Mouse (Mus musculus): ENCODE measurements around the gene Lsg1. TPM values are rescaled to one million over a fixed set of nuclear protein-coding genes. Genes with fewer than 3 reads are reported as not detected.

Gene Lsg1
- polyA plus RNA-seq, 1 experiment, result 5.5 TPM

DNA sequence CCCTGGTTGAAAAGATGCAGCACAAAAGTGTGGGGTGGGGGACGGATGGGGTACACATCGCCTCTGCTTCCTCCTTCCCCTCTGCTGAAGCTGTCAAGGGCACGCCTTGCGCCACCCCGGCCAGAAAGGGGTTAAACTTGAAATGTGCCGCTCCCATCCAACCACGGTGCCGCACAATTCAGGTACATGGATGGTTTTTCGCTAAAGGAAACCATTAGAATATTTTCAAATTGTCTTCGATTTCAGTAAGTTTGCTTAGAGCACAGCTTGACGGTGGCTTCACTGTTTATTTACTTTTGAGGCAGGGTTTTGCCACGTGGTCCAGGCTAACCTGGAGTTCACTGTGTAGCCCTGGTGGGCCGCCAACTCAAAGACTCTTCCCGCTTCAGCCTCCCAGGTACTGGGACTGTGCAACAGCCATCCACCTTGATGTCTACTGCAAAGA lies 36.6 kb downstream of the Lsg1 start, which contains the start of gene Tmem44:
TSS of gene Tmem44 (minus strand) at position 95 of the 445 bp plus-strand sequence.
- Histone ChIP-seq H3K27me3 (ENCODE audit: control insufficient read depth, insufficient read depth, low read length) (no peaks in the 10 kb centered on the region), H3K36me3 (ENCODE audit: control insufficient read depth, insufficient read depth, low read length) (no peaks in the 10 kb centered on the region), H3K27ac (ENCODE audit: insufficient read depth, low read depth, low read length) (no peak within 1 kb of the TSS), H3K4me3 (ENCODE audit: low read depth, low read length) (peak within 1 kb of the TSS; percentile 72), H3K4me1 (ENCODE audit: control insufficient read depth, insufficient read depth, insufficient read length, low read length) (peaks cover 6% of the 10 kb centered on the region)
- TF ChIP-seq CTCF (IDR thresholded peaks at IDR 0.05; ENCODE audit: extremely low read depth, insufficient read length, insufficient replicate concordance, low read depth, low read length) (no peak), POLR2A (IDR thresholded peaks at IDR 0.05; ENCODE audit: low read depth, low read length) (no peak)
- WGBS, result 4% methylated on average over 14 of the region's 14 CpGs

DNA sequence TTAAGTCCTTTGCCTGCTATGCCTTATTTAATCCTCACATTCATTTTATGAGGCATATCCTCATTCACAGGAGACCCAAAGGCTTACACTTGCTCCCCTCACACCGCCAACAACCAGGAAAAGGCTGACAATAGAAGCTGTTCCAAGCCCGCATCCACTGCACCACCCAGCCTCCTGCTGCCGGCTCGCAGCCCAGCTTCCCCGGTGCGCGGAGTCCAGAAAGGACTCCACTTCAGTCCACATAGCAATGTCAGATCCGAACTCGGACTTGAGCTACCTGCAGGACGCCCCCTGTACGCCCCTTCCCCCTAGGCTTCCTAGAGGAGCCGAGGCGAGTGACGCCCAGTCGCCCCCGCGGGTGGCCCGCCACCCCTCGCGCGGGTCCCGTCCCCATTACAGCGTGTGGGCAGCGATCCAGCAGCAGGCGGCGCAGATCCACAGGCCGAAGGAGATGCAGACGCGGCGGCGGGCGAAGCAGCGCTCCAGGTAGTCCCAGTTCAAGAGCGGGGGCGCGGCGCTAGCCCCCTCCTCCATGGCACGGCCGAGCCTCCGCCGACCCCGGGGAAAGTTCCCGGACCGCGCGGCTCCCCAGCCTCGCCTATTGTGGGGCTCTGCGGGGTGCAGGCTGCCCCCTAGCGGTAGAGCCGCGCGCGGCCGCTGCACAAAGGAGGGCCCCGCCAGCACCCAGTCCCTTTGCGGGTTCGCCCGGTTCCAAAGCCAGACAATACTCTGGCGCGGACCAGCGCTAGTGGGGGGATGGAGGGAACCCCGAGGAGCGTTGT lies 37.2 kb downstream of the Lsg1 start:
- H3K4me3 ChIP-seq (ENCODE audit: low read depth, low read length), result peak overlapping the region; percentile 72
- peaks cover 6% of the 10 kb centered on the region for H3K4me1 ChIP-seq (ENCODE audit: control insufficient read depth, insufficient read depth, insufficient read length, low read length)
- 2% methylated on average over 63 of the region's 63 CpGs for WGBS
- H3K27me3 ChIP-seq (ENCODE audit: control insufficient read depth, insufficient read depth, low read length), result no peaks in the 10 kb centered on the region
- TF ChIP-seq CTCF (IDR thresholded peaks at IDR 0.05; ENCODE audit: extremely low read depth, insufficient read length, insufficient replicate concordance, low read depth, low read length) (peak; percentile 75), POLR2A (IDR thresholded peaks at IDR 0.05; ENCODE audit: low read depth, low read length) (no peak)
- no peaks in the 10 kb centered on the region for H3K36me3 ChIP-seq (ENCODE audit: control insufficient read depth, insufficient read depth, low read length)
- H3K27ac ChIP-seq (ENCODE audit: insufficient read depth, low read depth, low read length), result no peak overlapping the region

DNA sequence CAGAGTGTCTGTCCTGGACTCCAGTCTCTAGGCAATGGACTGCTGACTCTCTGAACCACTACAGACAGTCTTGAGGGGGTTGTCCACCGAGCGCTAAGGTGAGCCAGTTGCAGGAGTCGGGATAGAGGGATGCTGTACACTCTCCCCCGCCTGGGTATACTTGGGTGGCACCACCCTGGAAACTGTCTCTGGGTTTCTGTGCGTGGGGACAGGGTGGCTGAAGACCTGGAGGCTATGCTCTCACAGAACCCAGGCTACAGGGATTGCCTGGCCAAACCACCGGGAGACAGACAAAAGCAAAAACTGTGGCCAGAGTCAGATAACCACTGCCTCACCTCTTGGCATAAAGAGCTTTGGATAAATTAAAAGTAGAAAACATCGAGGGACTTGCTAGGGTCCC lies 37.9 kb downstream of the Lsg1 start:
- no peak for TF ChIP-seq CTCF (IDR thresholded peaks at IDR 0.05; ENCODE audit: extremely low read depth, insufficient read length, insufficient replicate concordance, low read depth, low read length)
- no peak for TF ChIP-seq POLR2A (IDR thresholded peaks at IDR 0.05; ENCODE audit: low read depth, low read length)
- H3K4me1 ChIP-seq (ENCODE audit: control insufficient read depth, insufficient read depth, insufficient read length, low read length), result peaks cover 6% of the 10 kb centered on the region
- no peak overlapping the region for H3K27ac ChIP-seq (ENCODE audit: insufficient read depth, low read depth, low read length)
- H3K4me3 ChIP-seq (ENCODE audit: low read depth, low read length), result no peak overlapping the region
- WGBS, result 80% methylated on average over 7 of the region's 7 CpGs
- no peaks in the 10 kb centered on the region for H3K27me3 ChIP-seq (ENCODE audit: control insufficient read depth, insufficient read depth, low read length)
- no peaks in the 10 kb centered on the region for H3K36me3 ChIP-seq (ENCODE audit: control insufficient read depth, insufficient read depth, low read length)

DNA sequence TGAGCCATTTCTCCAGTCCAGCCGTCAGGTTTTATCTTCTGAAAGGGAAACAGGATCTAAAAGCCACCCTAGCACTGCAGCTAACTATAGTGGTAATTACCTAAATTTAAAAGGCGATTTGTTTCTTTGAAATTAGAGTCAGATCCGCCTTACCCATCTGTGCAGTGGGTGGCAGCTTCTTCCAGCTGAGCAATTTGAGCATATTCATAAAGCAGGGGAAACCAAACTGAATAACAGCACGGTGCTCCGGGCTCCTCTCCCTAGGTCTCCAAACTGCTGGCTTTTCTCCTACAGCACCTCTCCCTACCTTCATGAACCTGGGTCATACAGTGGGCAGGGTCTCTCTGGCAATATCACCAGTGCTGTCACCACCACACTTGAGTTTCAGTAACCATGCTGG lies 39.1 kb downstream of the Lsg1 start:
- WGBS, result 91% methylated on average over 5 of the region's 5 CpGs
- no peaks in the 10 kb centered on the region for H3K36me3 ChIP-seq (ENCODE audit: control insufficient read depth, insufficient read depth, low read length)

DNA sequence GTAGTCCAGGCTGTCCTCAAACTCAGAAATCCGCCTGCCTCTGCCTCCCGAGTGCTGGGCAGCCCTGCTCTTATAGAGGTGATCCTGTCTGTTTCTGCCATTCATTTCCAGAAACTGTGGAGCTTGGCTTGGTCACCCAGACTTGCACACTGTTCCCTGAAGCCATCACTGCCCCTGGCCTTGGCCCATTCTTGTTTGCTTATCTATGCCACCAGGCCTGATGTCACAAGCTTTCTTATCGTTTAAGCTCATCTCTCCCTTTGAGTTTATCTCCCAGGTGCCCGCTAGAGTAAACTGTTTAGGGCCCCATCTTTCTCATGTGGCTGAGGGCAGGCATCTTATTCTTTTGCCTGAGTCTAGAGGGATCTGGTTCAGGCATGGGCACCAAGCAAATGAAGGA lies 42.7 kb downstream of the Lsg1 start:
- H3K4me1 ChIP-seq (ENCODE audit: control insufficient read depth, insufficient read depth, insufficient read length, low read length), result no peaks in the 10 kb centered on the region
- WGBS, result 66% methylated on average over 4 of the region's 4 CpGs
- no peaks in the 10 kb centered on the region for H3K36me3 ChIP-seq (ENCODE audit: control insufficient read depth, insufficient read depth, low read length)
- H3K4me3 ChIP-seq (ENCODE audit: low read depth, low read length), result no peak overlapping the region
- no peaks in the 10 kb centered on the region for H3K27me3 ChIP-seq (ENCODE audit: control insufficient read depth, insufficient read depth, low read length)
- TF ChIP-seq CTCF (IDR thresholded peaks at IDR 0.05; ENCODE audit: extremely low read depth, insufficient read length, insufficient replicate concordance, low read depth, low read length), result no peak
- no peak for TF ChIP-seq POLR2A (IDR thresholded peaks at IDR 0.05; ENCODE audit: low read depth, low read length)
- no peak overlapping the region for H3K27ac ChIP-seq (ENCODE audit: insufficient read depth, low read depth, low read length)

More for the DNA sequence above, 39.1 kb downstream of the Lsg1 start:
- TF ChIP-seq POLR2A (IDR thresholded peaks at IDR 0.05; ENCODE audit: low read depth, low read length) (no peak), CTCF (IDR thresholded peaks at IDR 0.05; ENCODE audit: extremely low read depth, insufficient read length, insufficient replicate concordance, low read depth, low read length) (no peak)
- Histone ChIP-seq H3K4me1 (ENCODE audit: control insufficient read depth, insufficient read depth, insufficient read length, low read length) (peaks cover 6% of the 10 kb centered on the region), H3K27me3 (ENCODE audit: control insufficient read depth, insufficient read depth, low read length) (no peaks in the 10 kb centered on the region), H3K27ac (ENCODE audit: insufficient read depth, low read depth, low read length) (no peak overlapping the region), H3K4me3 (ENCODE audit: low read depth, low read length) (no peak overlapping the region)

DNA sequence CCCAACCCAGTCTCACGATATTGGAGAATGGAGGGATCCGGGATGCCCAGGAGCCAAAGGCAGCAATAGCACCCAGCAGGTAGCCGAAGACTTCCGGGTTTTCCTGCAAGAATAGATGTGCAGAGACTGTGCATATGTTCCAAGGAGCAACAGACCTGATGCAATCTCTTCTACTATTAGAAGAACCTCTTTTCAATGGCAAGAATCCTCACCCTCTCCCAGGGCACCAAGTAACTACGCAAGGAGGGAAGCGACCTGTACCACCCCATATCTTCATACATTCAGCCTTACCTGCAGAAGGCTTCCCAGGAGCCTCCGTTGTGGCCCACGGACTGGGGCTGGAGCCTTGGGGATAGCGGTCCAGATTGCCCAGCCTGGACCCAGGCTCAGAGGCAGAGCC lies 44.0 kb downstream of the Lsg1 start:
- no peak for TF ChIP-seq CTCF (IDR thresholded peaks at IDR 0.05; ENCODE audit: extremely low read depth, insufficient read length, insufficient replicate concordance, low read depth, low read length)
- TF ChIP-seq POLR2A (IDR thresholded peaks at IDR 0.05; ENCODE audit: low read depth, low read length), result no peak
- Histone ChIP-seq H3K4me3 (ENCODE audit: low read depth, low read length) (no peak overlapping the region), H3K36me3 (ENCODE audit: control insufficient read depth, insufficient read depth, low read length) (no peaks in the 10 kb centered on the region), H3K27ac (ENCODE audit: insufficient read depth, low read depth, low read length) (no peak overlapping the region), H3K27me3 (ENCODE audit: control insufficient read depth, insufficient read depth, low read length) (no peaks in the 10 kb centered on the region), H3K4me1 (ENCODE audit: control insufficient read depth, insufficient read depth, insufficient read length, low read length) (no peaks in the 10 kb centered on the region)
- WGBS, result 87% methylated on average over 9 of the region's 9 CpGs

DNA sequence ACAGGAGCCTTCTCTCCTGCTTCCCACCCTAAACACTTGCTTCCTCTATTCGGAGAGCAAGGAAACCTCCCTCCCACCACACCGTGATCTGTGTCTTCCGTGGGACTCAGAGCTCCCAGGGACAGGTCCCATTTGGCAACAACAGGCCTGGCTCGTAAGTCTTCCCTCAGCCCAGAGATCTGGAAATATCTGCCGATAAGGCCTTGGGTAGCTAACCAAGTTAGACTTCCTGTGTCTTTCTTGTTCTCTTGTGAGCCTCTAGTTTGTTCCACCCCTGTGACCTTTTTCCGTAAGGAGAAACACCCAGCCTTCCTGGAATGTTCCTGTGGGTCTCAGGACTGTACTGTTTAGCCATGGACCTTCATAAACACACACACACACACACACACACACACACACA lies 44.6 kb downstream of the Lsg1 start:
- H3K4me3 ChIP-seq (ENCODE audit: low read depth, low read length), result no peak overlapping the region
- H3K27ac ChIP-seq (ENCODE audit: insufficient read depth, low read depth, low read length), result no peak overlapping the region
- TF ChIP-seq POLR2A (IDR thresholded peaks at IDR 0.05; ENCODE audit: low read depth, low read length) (no peak), CTCF (IDR thresholded peaks at IDR 0.05; ENCODE audit: extremely low read depth, insufficient read length, insufficient replicate concordance, low read depth, low read length) (no peak)
- no peaks in the 10 kb centered on the region for H3K36me3 ChIP-seq (ENCODE audit: control insufficient read depth, insufficient read depth, low read length)
- 85% methylated on average over 6 of the region's 6 CpGs for WGBS
- H3K27me3 ChIP-seq (ENCODE audit: control insufficient read depth, insufficient read depth, low read length), result no peaks in the 10 kb centered on the region
- H3K4me1 ChIP-seq (ENCODE audit: control insufficient read depth, insufficient read depth, insufficient read length, low read length), result no peaks in the 10 kb centered on the region
